8 mouse cellular contexts compared by ENCODE assay signal in the genomic region with DNA sequence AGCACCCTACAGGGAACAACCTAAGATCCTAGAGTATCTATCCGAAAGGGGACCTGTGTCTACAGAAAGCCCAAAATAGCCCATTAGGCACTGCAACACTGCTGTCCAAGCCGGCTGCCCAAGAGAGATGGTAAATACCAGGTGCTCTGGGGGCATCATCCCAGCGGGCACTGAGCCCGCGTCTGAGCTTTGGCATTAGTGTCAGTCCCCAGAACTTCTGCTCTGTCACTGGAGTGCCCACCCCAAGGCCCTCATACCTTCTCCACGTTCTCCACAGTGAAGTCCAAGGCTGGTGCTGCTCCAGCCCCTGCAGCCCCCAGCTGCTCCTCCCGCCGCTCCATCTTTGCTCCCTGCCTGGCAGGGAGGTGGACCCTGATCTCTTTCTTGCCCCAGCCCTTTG. TPM values are rescaled to one million over a fixed set of nuclear protein-coding genes. Genes with fewer than 3 reads are reported as not detected.
DNase-seq lines count a peak whose midpoint lies in the region; ATAC-seq lines count a peak whose summit lies in the region.

No protein-coding gene starts in this region.

- ATAC-seq in heart, embryonic 15.5 days (replicated peaks; ENCODE audit: insufficient number of reproducible peaks, insufficient read depth, low FRiP score, low read depth): peak; percentile 1; the same call in 1 of the 2 replicates

- no peaks in the 10 kb centered on the region for H3K9me3 ChIP-seq in heart, embryonic 15.5 days (replicated peaks)
- no peaks in the 10 kb centered on the region for H3K9me3 ChIP-seq in midbrain, embryonic 10.5 days (replicated peaks)

- no peaks in the 10 kb centered on the region for H3K27me3 ChIP-seq in heart, embryonic 15.5 days
- H3K27me3 ChIP-seq in midbrain, embryonic 10.5 days (ENCODE audit: low read depth, poor library complexity, severe bottlenecking): no peaks in the 10 kb centered on the region

- peak; percentile 63 for DNase-seq in left cerebral cortex, postnatal 4 days
- no peak for DNase-seq in left cerebral cortex, adult 11 months (ENCODE audit: low spot score)
- peak; percentile 72 to 78 for DNase-seq in cerebellum, postnatal 14 days
- peak; percentile 18 for DNase-seq in midbrain, embryonic 10.5 days (ENCODE audit: low spot score)
- no peak for DNase-seq in left cerebral cortex, postnatal 14 days (ENCODE audit: low spot score in 2 of 2)
- no peak for DNase-seq in natural killer cell, adult 2 months (ENCODE audit: low spot score in 2 of 2)
- no peak for DNase-seq in layer of hippocampus, postnatal 36 days

- peak overlapping the region; percentile 74 for H3K4me3 ChIP-seq in heart, embryonic 15.5 days
- H3K4me3 ChIP-seq in midbrain, embryonic 10.5 days: peak overlapping the region; percentile 71

- WGBS in heart, embryonic 15.5 days: 18% methylated on average over 8 of the region's 8 CpGs
- WGBS in midbrain, embryonic 10.5 days: 19% methylated on average over 8 of the region's 8 CpGs

- peak overlapping the region; percentile 88 for H3K4me2 ChIP-seq in heart, embryonic 15.5 days

- peaks cover 5% of the 10 kb centered on the region for H3K36me3 ChIP-seq in heart, embryonic 15.5 days
- H3K36me3 ChIP-seq in midbrain, embryonic 10.5 days: peaks cover 35% of the 10 kb centered on the region

- peak overlapping the region; percentile 63 for H3K9ac ChIP-seq in heart, embryonic 15.5 days

- intact Hi-C loops in left cerebral cortex, postnatal 4 days (cut with DNase I): no loop called here
- intact Hi-C loops in left cerebral cortex, postnatal 14 days (cut with DNase I): no loop called here

- H3K4me1 ChIP-seq in heart, embryonic 15.5 days (replicated peaks): peaks cover 63% of the 10 kb centered on the region
- peaks cover 54% of the 10 kb centered on the region for H3K4me1 ChIP-seq in midbrain, embryonic 10.5 days

- no peak overlapping the region for H3K27ac ChIP-seq in heart, embryonic 15.5 days
- H3K27ac ChIP-seq in midbrain, embryonic 10.5 days (replicated peaks): peak overlapping the region; percentile 97

RNA-seq across cellular contexts. Expression of a gene that starts 0.8 kb away (rescaled TPM):
- total RNA-seq in left cerebral cortex, postnatal 4 days (2021): 100 to 1,000 TPM; 112 to 114 TPM
- 33.4 and 48.1 TPM in 2 replicates for polyA plus RNA-seq in heart, embryonic 15.5 days (2015; fragmentation: Nextera tagmentation; extraction: Ambion mirVana)
- 66.5 and 80.5 TPM in 2 replicates for polyA plus RNA-seq in midbrain, embryonic 10.5 days (2016; fragmentation: Nextera tagmentation; extraction: Ambion mirVana)
- total RNA-seq in left cerebral cortex, postnatal 14 days (2021): 100 to 1,000 TPM; 124 to 125 TPM
- total RNA-seq in layer of hippocampus, postnatal 36 days (2021): 100 to 1,000 TPM; 120 to 130 TPM

RNA-seq across cellular contexts. Expression of a gene that starts 15.5 kb away (rescaled TPM):
- 1 to 10 TPM; 2.5 to 3.3 TPM for total RNA-seq in left cerebral cortex, postnatal 4 days (2021)
- 0.65 and 1.2 TPM in 2 replicates for polyA plus RNA-seq in heart, embryonic 15.5 days (2015; fragmentation: Nextera tagmentation; extraction: Ambion mirVana)
- 0.51 and 0.81 TPM in 2 replicates for polyA plus RNA-seq in midbrain, embryonic 10.5 days (2016; fragmentation: Nextera tagmentation; extraction: Ambion mirVana)
- 1 to 10 TPM; 1.8 to 2.3 TPM for total RNA-seq in left cerebral cortex, postnatal 14 days (2021)
- total RNA-seq in layer of hippocampus, postnatal 36 days (2021): 1 to 10 TPM; 1.1 to 1.9 TPM

RNA-seq across cellular contexts. Expression of a gene that starts 22.2 kb away (rescaled TPM):
- 10 to 100 TPM; 12.9 to 15.1 TPM for total RNA-seq in left cerebral cortex, postnatal 4 days (2021)
- 9.5 and 11.5 TPM in 2 replicates for polyA plus RNA-seq in heart, embryonic 15.5 days (2015; fragmentation: Nextera tagmentation; extraction: Ambion mirVana)
- 27.9 and 30.9 TPM in 2 replicates for polyA plus RNA-seq in midbrain, embryonic 10.5 days (2016; fragmentation: Nextera tagmentation; extraction: Ambion mirVana)
- 1 to 10 TPM; 9.0 to 9.1 TPM for total RNA-seq in left cerebral cortex, postnatal 14 days (2021)
- 10 to 100 TPM; 10.9 to 11.5 TPM for total RNA-seq in layer of hippocampus, postnatal 36 days (2021)

RNA-seq across cellular contexts. Expression of a gene that starts 26.9 kb away (rescaled TPM):
- total RNA-seq in left cerebral cortex, postnatal 4 days (2021): 100 to 1,000 TPM; 306 to 331 TPM
- 197 and 216 TPM in 2 replicates for polyA plus RNA-seq in heart, embryonic 15.5 days (2015; fragmentation: Nextera tagmentation; extraction: Ambion mirVana)
- polyA plus RNA-seq in midbrain, embryonic 10.5 days (2016; fragmentation: Nextera tagmentation; extraction: Ambion mirVana): 193 and 213 TPM in 2 replicates
- total RNA-seq in left cerebral cortex, postnatal 14 days (2021): 100 to 1,000 TPM; 486 to 488 TPM
- 100 to 1,000 TPM; 418 to 429 TPM for total RNA-seq in layer of hippocampus, postnatal 36 days (2021)

RNA-seq across cellular contexts. Expression of a gene that starts 30.7 kb away (rescaled TPM):
- 100 to 1,000 TPM; 168 to 172 TPM for total RNA-seq in left cerebral cortex, postnatal 4 days (2021)
- polyA plus RNA-seq in heart, embryonic 15.5 days (2015; fragmentation: Nextera tagmentation; extraction: Ambion mirVana): 9.1 and 12.4 TPM in 2 replicates
- 24.8 and 27.9 TPM in 2 replicates for polyA plus RNA-seq in midbrain, embryonic 10.5 days (2016; fragmentation: Nextera tagmentation; extraction: Ambion mirVana)
- total RNA-seq in left cerebral cortex, postnatal 14 days (2021): 100 to 1,000 TPM; 136 to 144 TPM
- total RNA-seq in layer of hippocampus, postnatal 36 days (2021): 10 to 100 TPM; 65.9 to 67.0 TPM

Comparison
In these comparisons a context has a peak if more than half of its experiments do, and no peak if none do; other contexts are left out.
1. DNase-seq: peak in left cerebral cortex, postnatal 4 days (single experiment), cerebellum, postnatal 14 days (2 of 2) and midbrain, embryonic 10.5 days (single experiment); none in left cerebral cortex, adult 11 months (single experiment), left cerebral cortex, postnatal 14 days (0 of 2), natural killer cell, adult 2 months (0 of 2) and layer of hippocampus, postnatal 36 days (0 of 2).